ENCODE assay signal across 24 mouse cellular contexts in the genomic region with DNA sequence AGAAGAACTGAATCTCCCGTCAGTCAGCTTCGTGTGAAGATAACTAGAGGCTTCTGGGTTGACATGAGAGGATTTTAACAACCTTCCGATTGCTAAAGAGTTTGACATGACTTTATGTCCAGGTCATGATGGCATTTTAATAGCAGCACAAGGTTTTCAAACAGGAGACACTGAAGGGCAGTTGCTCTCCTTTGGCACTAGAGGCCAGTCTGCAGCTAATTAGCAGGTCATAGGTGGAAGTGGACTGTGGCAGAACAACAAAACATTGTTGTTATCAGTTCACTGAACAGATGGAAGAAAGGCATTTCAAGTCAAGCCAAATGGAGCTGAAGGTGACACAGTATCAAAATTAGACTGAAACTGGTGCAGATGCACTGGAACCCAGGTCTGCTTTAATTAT. TPM values are rescaled to one million over a fixed set of nuclear protein-coding genes. Genes with fewer than 3 reads are reported as not detected.
DNase-seq lines count a peak whose midpoint lies in the region; ATAC-seq and TF ChIP-seq lines count a peak whose summit lies in the region.
"Had no signal": no experiment of that assay in that cellular context is flagged by ENCODE, and none has a peak within 500 bp of the region (broad histone marks: within the 10 kb centered on the region; RNA-seq: fewer than 3 reads in every experiment).

No protein-coding gene starts in this region.

- H3K27ac ChIP-seq in hindbrain, postnatal 0 days: no peak overlapping the region
- no peak overlapping the region for H3K27ac ChIP-seq in hindbrain, embryonic 10.5 days
- H3K27ac ChIP-seq in layer of hippocampus, adult 2 months: no peak overlapping the region
- H3K27ac ChIP-seq: embryonic facial prominence, embryonic 10.5 days; forebrain, embryonic 15.5 days; limb, embryonic 13.5 days; liver, embryonic 12.5 days; midbrain, embryonic 15.5 days; neural tube, embryonic 12.5 days; stomach, embryonic 15.5 days had no signal

- H3K4me3 ChIP-seq in hindbrain, postnatal 0 days (ENCODE audit: low read length): no peak overlapping the region
- no peak overlapping the region for H3K4me3 ChIP-seq in hindbrain, embryonic 10.5 days
- no peak overlapping the region for H3K4me3 ChIP-seq in layer of hippocampus, adult 2 months
- H3K4me3 ChIP-seq: embryonic facial prominence, embryonic 10.5 days; forebrain, embryonic 15.5 days; limb, embryonic 13.5 days; liver, embryonic 12.5 days; midbrain, embryonic 15.5 days; neural tube, embryonic 12.5 days; stomach, embryonic 15.5 days had no signal

- no peak for ATAC-seq in hindbrain, postnatal 0 days
- ATAC-seq in Patski: no peak
- ATAC-seq: forebrain, embryonic 15.5 days; liver, embryonic 12.5 days; midbrain, embryonic 15.5 days had no signal

- H3K27me3 ChIP-seq in hindbrain, postnatal 0 days (ENCODE audit: insufficient read depth, low read length): no peaks in the 10 kb centered on the region
- H3K27me3 ChIP-seq in hindbrain, embryonic 10.5 days (ENCODE audit: insufficient read depth, poor library complexity, severe bottlenecking): no peaks in the 10 kb centered on the region
- no peaks in the 10 kb centered on the region for H3K27me3 ChIP-seq in Patski
- H3K27me3 ChIP-seq: forebrain, embryonic 15.5 days; limb, embryonic 13.5 days; midbrain, embryonic 15.5 days; neural tube, embryonic 12.5 days; stomach, embryonic 15.5 days had no signal

- peak; percentile 22; the same call in 1 of the 2 replicates for TF ChIP-seq CTCF in hindbrain, postnatal 0 days (IDR thresholded peaks at IDR 0.05; ENCODE audit: low read depth)
- TF ChIP-seq CTCF in layer of hippocampus, adult 2 months (conservative IDR thresholded peaks at IDR 0.05): peak; percentile 57
- peak; percentile 77 for TF ChIP-seq CTCF in Patski (IDR thresholded peaks at IDR 0.05)

- POLR2A ChIA-PET in Patski (lab: Charles Lee): no interaction called here

- H3K4me2 ChIP-seq in hindbrain, postnatal 0 days (ENCODE audit: low read depth, low read length): no peak overlapping the region
- H3K4me2 ChIP-seq: forebrain, embryonic 15.5 days; limb, embryonic 13.5 days; liver, embryonic 12.5 days; midbrain, embryonic 15.5 days; neural tube, embryonic 12.5 days; stomach, embryonic 15.5 days had no signal

- no peaks in the 10 kb centered on the region for H3K36me3 ChIP-seq in hindbrain, postnatal 0 days (ENCODE audit: insufficient read depth, low read length)
- H3K36me3 ChIP-seq in hindbrain, embryonic 10.5 days: no peaks in the 10 kb centered on the region
- H3K36me3 ChIP-seq: embryonic facial prominence, embryonic 10.5 days; forebrain, embryonic 15.5 days; limb, embryonic 13.5 days; liver, embryonic 12.5 days; midbrain, embryonic 15.5 days; neural tube, embryonic 12.5 days; stomach, embryonic 15.5 days had no signal

- no peaks in the 10 kb centered on the region for H3K9me3 ChIP-seq in hindbrain, postnatal 0 days (ENCODE audit: low read length)
- no peaks in the 10 kb centered on the region for H3K9me3 ChIP-seq in hindbrain, embryonic 10.5 days
- H3K9me3 ChIP-seq: embryonic facial prominence, embryonic 10.5 days; forebrain, embryonic 15.5 days; limb, embryonic 13.5 days; liver, embryonic 12.5 days; midbrain, embryonic 15.5 days; neural tube, embryonic 12.5 days; stomach, embryonic 15.5 days had no signal

- no peaks in the 10 kb centered on the region for H3K4me1 ChIP-seq in hindbrain, postnatal 0 days (ENCODE audit: insufficient read depth, low read length)
- H3K4me1 ChIP-seq in hindbrain, embryonic 10.5 days (replicated peaks): peaks cover 6% of the 10 kb centered on the region

- H3K9ac ChIP-seq in hindbrain, postnatal 0 days (replicated peaks; ENCODE audit: low read length): no peak overlapping the region
- H3K9ac ChIP-seq: forebrain, embryonic 15.5 days; limb, embryonic 13.5 days; liver, embryonic 12.5 days; midbrain, embryonic 15.5 days; neural tube, embryonic 12.5 days; stomach, embryonic 15.5 days had no signal

- DNase-seq in hindbrain, postnatal 0 days (ENCODE audit: low spot score): no peak
- DNase-seq in hindbrain, embryonic 10.5 days (ENCODE audit: low spot score): no peak
- DNase-seq in layer of hippocampus, adult 2 months (ENCODE audit: low spot score in 2 of 2): no peak
- DNase-seq in layer of hippocampus, postnatal 25 days (ENCODE audit: extremely low spot score in 1 of 2, low spot score in 1 of 2): no peak
- DNase-seq in 416B (ENCODE audit: low read depth) (peak; percentile 20), Patski (ENCODE audit: low read depth, low spot score) (no peak)
- DNase-seq in spleen, postnatal 10 days (ENCODE audit: low spot score in 2 of 2): no peak
- DNase-seq: adrenal gland, postnatal 36 days; cerebellum, adult 9-10 months; gastrocnemius, postnatal 14 days; kidney, postnatal 10 days; layer of hippocampus, postnatal 36 days; lung, adult 18-20 months; lung, postnatal 4 days; thymus, adult 18-20 months; thymus, postnatal 36 days had no signal

- CTCF ChIA-PET in Patski (lab: Charles Lee): interaction anchor here (0.6 to 2.3 kb wide), 11 partner anchors 13 to 249 kb away, joined by 3 to 10 read pairs (median 4); no protein-coding TSS in a partner anchor

- WGBS in hindbrain, postnatal 0 days: 82% methylated on average over 3 of the region's 3 CpGs
- WGBS in hindbrain, embryonic 10.5 days: 71% methylated on average over 3 of the region's 3 CpGs

- in situ Hi-C loops in Patski (cut with MboI; ENCODE audit: low pct_unique_long_range_greater_than_20kb): loop anchor here (5.0 kb wide), 1 partner anchor 233 kb away; no protein-coding TSS in a partner anchor

RNA-seq across cellular contexts. Expression of a gene that starts 4.0 kb away (rescaled TPM):
- 35.8 and 38.2 TPM in 2 replicates for total RNA-seq in hindbrain, postnatal 0 days (2014; rRNA removed)
- polyA plus RNA-seq in hindbrain, postnatal 0 days (2015; fragmentation: Nextera tagmentation; extraction: Ambion mirVana): 57.8 and 62.1 TPM in 2 replicates
- polyA plus RNA-seq in hindbrain, embryonic 10.5 days (2016; fragmentation: Nextera tagmentation; extraction: Ambion mirVana): 32.7 and 39.3 TPM in 2 replicates
- 10 to 100 TPM; 46.1 to 48.3 TPM for total RNA-seq in layer of hippocampus, adult 2 months (2021)
- total RNA-seq in layer of hippocampus, postnatal 25 days (2021): 10 to 100 TPM; 45.1 to 47.1 TPM
- polyA plus RNA-seq in Patski (2021): 103 TPM

RNA-seq across cellular contexts. Expression of a gene that starts 41.8 kb away (rescaled TPM):
- total RNA-seq in hindbrain, postnatal 0 days (2014; rRNA removed): 14.8 and 20.4 TPM in 2 replicates
- 18.8 and 20.3 TPM in 2 replicates for polyA plus RNA-seq in hindbrain, postnatal 0 days (2015; fragmentation: Nextera tagmentation; extraction: Ambion mirVana)
- polyA plus RNA-seq in hindbrain, embryonic 10.5 days (2016; fragmentation: Nextera tagmentation; extraction: Ambion mirVana): 0.62 and 1.1 TPM in 2 replicates
- 100 to 1,000 TPM; 245 to 266 TPM for total RNA-seq in layer of hippocampus, adult 2 months (2021)
- 100 to 1,000 TPM; 240 to 257 TPM for total RNA-seq in layer of hippocampus, postnatal 25 days (2021)
- 5.2 TPM for polyA plus RNA-seq in Patski (2021)
- total RNA-seq: megakaryocyte-erythroid progenitor cell, adult 5-6 weeks had no signal

Comparison
In these comparisons a context has a peak if more than half of its experiments do, and no peak if none do; other contexts are left out.
1. CTCF ChIP-seq: peak in every context shown above with its lines; median percentile 77 in Patski; 57 in layer of hippocampus, adult 2 months; 22 in hindbrain, postnatal 0 days.
2. RNA of a gene that starts 41.8 kb away (total RNA-seq): 245 to 266 TPM in layer of hippocampus, adult 2 months and 240 to 257 TPM in layer of hippocampus, postnatal 25 days; 14.8 to 20.4 TPM in hindbrain, postnatal 0 days; every median in the first group is over 10 times any median in the second.